Mouse (Mus musculus): Measurements from ENCODE around the gene Usp1. TPM values are rescaled to one million over a fixed set of nuclear protein-coding genes. Genes with fewer than 3 reads are reported as not detected.
"Not testable (repeated sequence)": the region's sequence is repeated elsewhere in the genome, so short reads cannot be mapped to it uniquely, and the experiment has no call there.

The Usp1 gene
- 14.0 TPM in 2 replicates for polyA plus RNA-seq (2012; ENCODE audit: insufficient read depth, insufficient read length, missing spikeins)

GRCm38 (mm10) chr4:98923568-98924070 is at the start of gene Usp1:
Usp1 (plus strand) TSS chr4:98923810.
- Histone ChIP-seq H3K27ac (replicated peaks; ENCODE audit: low read depth, low read length) (peak within 1 kb of the TSS; percentile 99), H3K4me3 (ENCODE audit: insufficient read depth, low read depth, low read length) (peak within 1 kb of the TSS; percentile 89), H3K4me1 (ENCODE audit: control insufficient read depth, insufficient read depth, insufficient read length, low read length) (peaks cover 5% of the 10 kb centered on the region)

DNA sequence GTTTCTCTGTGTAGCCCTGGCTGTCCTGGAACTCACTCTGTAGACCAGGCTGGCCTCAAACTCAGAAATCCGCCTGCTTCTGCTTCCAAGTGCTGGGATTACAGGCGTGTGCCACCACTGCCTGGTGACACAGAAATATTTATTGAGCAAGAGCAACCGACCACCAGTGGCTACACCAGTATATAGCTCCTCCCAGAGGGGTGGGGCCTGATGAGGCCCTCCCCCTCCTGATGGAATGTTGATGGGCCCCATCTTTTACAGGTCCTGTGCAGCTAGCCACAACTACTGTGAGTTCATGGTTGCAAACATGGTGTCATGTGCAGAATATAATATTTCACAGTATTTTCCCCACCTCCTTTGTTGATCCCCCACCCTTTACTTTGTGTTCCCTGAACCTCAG is 40.9 kb upstream of the Usp1 start:
- Histone ChIP-seq H3K27ac (replicated peaks; ENCODE audit: low read depth, low read length) (no peak overlapping the region), H3K4me3 (ENCODE audit: insufficient read depth, low read depth, low read length) (no peak overlapping the region)

GRCm38 (mm10) chr4:98886377-98886776 is 37.2 kb upstream of the Usp1 start:
- H3K4me1 ChIP-seq (ENCODE audit: control insufficient read depth, insufficient read depth, insufficient read length, low read length): no peaks in the 10 kb centered on the region
- no peak overlapping the region for H3K4me3 ChIP-seq (ENCODE audit: insufficient read depth, low read depth, low read length)
- H3K27ac ChIP-seq (replicated peaks; ENCODE audit: low read depth, low read length): no peak overlapping the region

More for the DNA sequence above, 40.9 kb upstream of the Usp1 start:
- H3K4me1 ChIP-seq (ENCODE audit: control insufficient read depth, insufficient read depth, insufficient read length, low read length): no peaks in the 10 kb centered on the region

GRCm38 (mm10) chr4:98887148-98887547 is 36.5 kb upstream of the Usp1 start:
- Histone ChIP-seq H3K27ac (replicated peaks; ENCODE audit: low read depth, low read length) (no peak overlapping the region), H3K4me1 (ENCODE audit: control insufficient read depth, insufficient read depth, insufficient read length, low read length) (no peaks in the 10 kb centered on the region), H3K4me3 (ENCODE audit: insufficient read depth, low read depth, low read length) (no peak overlapping the region)

DNA sequence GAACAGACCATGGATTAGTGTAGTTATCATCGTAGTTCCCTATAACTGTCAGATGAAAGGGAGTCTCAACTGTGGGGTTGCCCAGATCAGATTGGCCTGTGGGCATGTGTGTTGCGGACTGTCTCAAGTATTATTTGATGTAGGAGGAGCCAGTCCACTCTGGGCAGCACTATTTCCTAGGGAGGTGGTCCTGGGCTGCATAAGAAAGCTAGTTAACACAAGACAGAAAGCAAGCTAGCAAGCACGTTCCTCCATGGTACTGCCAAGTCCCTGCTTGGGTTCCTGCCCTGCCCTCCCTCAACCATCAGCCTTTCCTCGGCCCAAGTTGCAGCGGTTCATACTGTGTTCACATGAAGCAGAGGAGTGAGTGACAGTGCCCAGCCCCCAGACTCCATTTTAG is 13.4 kb upstream of the Usp1 start:
- Histone ChIP-seq H3K4me1 (ENCODE audit: control insufficient read depth, insufficient read depth, insufficient read length, low read length) (no peaks in the 10 kb centered on the region), H3K27ac (replicated peaks; ENCODE audit: low read depth, low read length) (no peak overlapping the region), H3K4me3 (ENCODE audit: insufficient read depth, low read depth, low read length) (no peak overlapping the region)

DNA sequence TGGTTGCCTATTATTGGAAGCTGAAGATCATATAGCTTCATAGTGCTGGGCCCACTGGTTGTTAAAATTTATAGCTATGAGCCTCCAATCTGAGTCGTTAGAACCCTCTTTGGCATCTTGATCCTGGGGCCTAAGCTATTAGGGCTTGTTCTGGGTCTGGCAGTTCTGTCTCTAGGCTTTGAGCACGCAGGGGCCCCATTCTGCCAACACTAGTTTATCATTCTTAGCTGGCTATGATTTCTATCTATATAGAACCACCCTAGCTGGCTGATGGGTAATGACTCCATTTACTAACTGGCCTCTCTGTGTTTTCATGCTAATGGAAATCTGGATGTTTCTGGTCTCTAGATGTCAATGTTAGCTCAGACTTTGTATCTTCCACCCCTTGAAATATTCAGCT is 5.9 kb upstream of the Usp1 start:
- no peak overlapping the region for H3K27ac ChIP-seq (replicated peaks; ENCODE audit: low read depth, low read length)
- no peak overlapping the region for H3K4me3 ChIP-seq (ENCODE audit: insufficient read depth, low read depth, low read length)
- H3K4me1 ChIP-seq (ENCODE audit: control insufficient read depth, insufficient read depth, insufficient read length, low read length): peaks cover 3% of the 10 kb centered on the region; the same call in 1 of the 2 replicates

DNA sequence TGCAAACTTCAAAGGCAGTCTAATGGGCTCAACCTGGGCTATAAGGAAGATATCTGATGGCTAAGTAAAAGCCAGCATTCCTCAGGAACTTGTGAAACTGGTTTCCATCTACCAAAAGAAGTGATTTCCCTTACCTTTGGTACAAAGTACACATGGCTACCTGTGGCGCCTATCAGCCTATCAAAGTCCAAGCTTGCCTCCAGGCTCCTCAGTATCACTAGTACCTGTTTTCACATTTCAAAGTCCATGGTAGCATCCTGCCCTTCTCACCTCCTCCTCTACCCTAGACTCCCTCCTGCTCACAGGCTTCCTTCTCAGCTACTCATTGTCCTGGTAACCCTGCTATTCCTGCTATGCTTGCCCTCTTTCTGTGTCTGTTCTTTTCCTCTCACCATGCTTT is 5.4 kb upstream of the Usp1 start:
- H3K27ac ChIP-seq (replicated peaks; ENCODE audit: low read depth, low read length): no peak overlapping the region
- peaks cover 3% of the 10 kb centered on the region; the same call in 1 of the 2 replicates for H3K4me1 ChIP-seq (ENCODE audit: control insufficient read depth, insufficient read depth, insufficient read length, low read length)
- H3K4me3 ChIP-seq (ENCODE audit: insufficient read depth, low read depth, low read length): no peak overlapping the region

- no peak overlapping the region for H3K27ac ChIP-seq (replicated peaks; ENCODE audit: low read depth, low read length)
- no peak overlapping the region for H3K4me3 ChIP-seq (ENCODE audit: insufficient read depth, low read depth, low read length)
- H3K4me1 ChIP-seq (ENCODE audit: control insufficient read depth, insufficient read depth, insufficient read length, low read length): peaks cover 5% of the 10 kb centered on the region
Measured at GRCm38 (mm10) chr4:98920896-98921295, 2.7 kb upstream of the Usp1 start.

GRCm38 (mm10) chr4:98922061-98922642 is 1.5 kb upstream of the Usp1 start:
- H3K4me3 ChIP-seq (ENCODE audit: insufficient read depth, low read depth, low read length): peak overlapping the region; percentile 84
- H3K27ac ChIP-seq (replicated peaks; ENCODE audit: low read depth, low read length): peak overlapping the region; percentile 62
- H3K4me1 ChIP-seq (ENCODE audit: control insufficient read depth, insufficient read depth, insufficient read length, low read length): peaks cover 5% of the 10 kb centered on the region

DNA sequence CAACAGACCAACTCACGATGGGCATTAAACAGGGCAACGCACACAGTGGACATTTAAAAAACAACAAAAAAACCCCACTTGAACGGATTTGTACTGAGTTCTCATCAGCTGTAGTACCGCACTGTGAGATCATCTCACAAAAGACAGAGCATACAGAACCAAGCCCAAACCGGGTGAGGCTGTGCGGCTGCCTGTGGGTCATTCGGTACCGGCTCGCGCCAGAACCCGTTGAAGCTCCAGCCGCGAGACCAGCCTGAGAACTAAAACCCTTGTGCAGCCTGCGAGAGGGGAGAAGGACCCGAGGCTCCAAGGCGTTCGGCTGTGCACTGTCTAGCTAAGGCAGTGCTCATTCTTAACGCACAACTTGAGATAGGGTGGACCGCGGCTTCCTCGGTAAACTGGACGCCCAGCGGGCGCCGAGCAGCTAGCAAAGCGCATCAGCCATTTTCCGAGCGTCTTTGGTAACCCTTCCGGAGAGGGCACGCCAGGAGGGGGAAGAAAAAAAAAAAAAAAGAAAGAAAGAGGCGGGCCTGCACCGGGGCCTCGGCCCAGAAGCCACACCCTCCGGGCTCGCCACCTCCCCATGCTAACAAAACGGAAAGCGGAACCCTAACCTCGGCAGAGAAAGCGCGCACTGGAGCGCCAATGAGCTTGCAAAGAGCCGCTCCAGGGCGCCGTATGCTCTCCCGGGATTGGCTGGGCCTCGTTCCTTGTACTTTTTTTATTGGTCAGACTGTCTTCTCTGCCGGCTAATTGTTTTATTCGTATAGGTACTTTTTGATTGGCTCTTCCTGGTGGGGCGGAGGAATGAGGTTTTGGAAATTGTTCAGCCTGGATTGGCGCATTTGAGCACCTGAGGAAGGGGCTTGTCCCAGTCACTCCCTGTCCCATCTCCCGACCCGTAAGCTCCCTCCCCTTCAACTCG is 705 bp upstream of the Usp1 start:
- Histone ChIP-seq H3K27ac (replicated peaks; ENCODE audit: low read depth, low read length) (peak overlapping the region; percentile 62), H3K4me1 (ENCODE audit: control insufficient read depth, insufficient read depth, insufficient read length, low read length) (peaks cover 5% of the 10 kb centered on the region), H3K4me3 (ENCODE audit: insufficient read depth, low read depth, low read length) (peak overlapping the region; percentile 89)

DNA sequence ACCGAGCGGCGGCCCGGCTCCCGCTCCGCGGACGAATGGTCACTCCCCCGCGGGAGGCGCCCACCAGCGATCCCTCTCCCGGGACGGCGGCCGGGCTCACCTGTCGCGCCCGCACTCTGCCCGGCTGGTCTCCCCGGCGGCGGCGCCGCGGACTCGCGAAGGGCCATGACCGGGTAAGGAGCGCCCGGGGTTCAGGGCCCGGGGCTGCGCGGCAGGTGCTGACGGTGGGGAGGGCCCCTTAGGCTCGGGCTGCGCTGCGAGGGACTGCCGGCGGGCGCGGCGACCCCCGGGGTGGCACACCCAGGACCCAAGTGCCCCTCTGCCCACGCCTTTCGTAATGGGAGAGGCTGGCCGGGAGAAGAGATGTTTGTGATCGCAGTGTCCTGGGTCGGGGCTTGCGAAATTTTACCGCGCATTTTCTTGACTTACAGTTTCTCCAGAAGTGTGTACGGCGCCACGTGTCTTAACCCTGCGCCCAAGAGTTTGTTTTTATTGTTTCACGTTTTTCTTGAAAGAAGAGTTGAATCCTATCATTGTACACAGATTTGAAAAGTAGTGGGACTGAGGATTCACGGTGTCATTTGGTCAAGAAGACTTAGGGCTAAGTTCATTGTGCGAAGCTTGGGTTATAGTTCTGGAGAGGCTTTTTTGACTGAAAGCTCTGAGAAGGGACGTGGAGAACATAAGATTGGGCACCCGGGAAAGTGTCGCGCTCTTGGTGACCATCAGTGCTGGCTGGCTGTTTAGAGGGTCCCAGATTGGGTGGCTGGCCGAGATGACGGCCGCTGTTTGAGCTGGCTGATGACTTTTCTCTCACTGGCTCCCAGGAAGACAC is 678 bp downstream of the Usp1 start:
- H3K4me1 ChIP-seq (ENCODE audit: control insufficient read depth, insufficient read depth, insufficient read length, low read length): peaks cover 5% of the 10 kb centered on the region
- peak overlapping the region; percentile 89 for H3K4me3 ChIP-seq (ENCODE audit: insufficient read depth, low read depth, low read length)
- H3K27ac ChIP-seq (replicated peaks; ENCODE audit: low read depth, low read length): peak overlapping the region; percentile 99

GRCm38 (mm10) chr4:98924906-98925178 is 1.2 kb downstream of the Usp1 start:
- Histone ChIP-seq H3K4me3 (ENCODE audit: insufficient read depth, low read depth, low read length) (peak overlapping the region; percentile 89), H3K4me1 (ENCODE audit: control insufficient read depth, insufficient read depth, insufficient read length, low read length) (peaks cover 5% of the 10 kb centered on the region), H3K27ac (replicated peaks; ENCODE audit: low read depth, low read length) (no peak overlapping the region)

- H3K4me3 ChIP-seq (ENCODE audit: insufficient read depth, low read depth, low read length): no peak overlapping the region
- H3K4me1 ChIP-seq (ENCODE audit: control insufficient read depth, insufficient read depth, insufficient read length, low read length): peaks cover 5% of the 10 kb centered on the region
- H3K27ac ChIP-seq (replicated peaks; ENCODE audit: low read depth, low read length): no peak overlapping the region
Measured at GRCm38 (mm10) chr4:98925250-98925781, 1.7 kb downstream of the Usp1 start.

GRCm38 (mm10) chr4:98936036-98936435 is 12.4 kb downstream of the Usp1 start:
- no peak overlapping the region for H3K4me3 ChIP-seq (ENCODE audit: insufficient read depth, low read depth, low read length)
- no peak overlapping the region for H3K27ac ChIP-seq (replicated peaks; ENCODE audit: low read depth, low read length)
- H3K4me1 ChIP-seq (ENCODE audit: control insufficient read depth, insufficient read depth, insufficient read length, low read length): no peaks in the 10 kb centered on the region

- not testable (repeated sequence) for H3K4me3 ChIP-seq (ENCODE audit: insufficient read depth, low read depth, low read length); H3K4me1 ChIP-seq (ENCODE audit: control insufficient read depth, insufficient read depth, insufficient read length, low read length); H3K27ac ChIP-seq (replicated peaks; ENCODE audit: low read depth, low read length)
Measured at GRCm38 (mm10) chr4:98938210-98938609, 14.6 kb downstream of the Usp1 start.

All from brown adipose tissue, adult 24 weeks (tissue).